Mouse (Mus musculus): ENCODE results near the gene Rpl15.
"Not testable (repeated sequence)": the region's sequence is repeated elsewhere in the genome, so short reads cannot be mapped to it uniquely, and the experiment has no call there.

Rpl15 gene

GRCm38 (mm10) chr14:18270529-18271441 lies at the start of gene Rpl15, which contains the start of gene Nkiras1:
TSS of gene Rpl15 (minus strand) at chr14:18271391.
TSS of gene Nkiras1 (plus strand) at chr14:18271136.
- DNase-seq: peak; percentile 99 to 100

- DNase-seq: no peak
Measured at GRCm38 (mm10) chr14:18317457-18318411, 46.5 kb upstream of the Rpl15 start.

GRCm38 (mm10) chr14:18304165-18304564 lies 33.0 kb upstream of the Rpl15 start:
- no peak for DNase-seq

- no peak for DNase-seq
Measured at GRCm38 (mm10) chr14:18303262-18303661, 32.1 kb upstream of the Rpl15 start.

- DNase-seq: no peak
Measured at GRCm38 (mm10) chr14:18302750-18303149, 31.6 kb upstream of the Rpl15 start.

GRCm38 (mm10) chr14:18301591-18301990 lies 30.4 kb upstream of the Rpl15 start:
- peak; percentile 11 to 40 for DNase-seq

- DNase-seq: no peak
Measured at GRCm38 (mm10) chr14:18300676-18301075, 29.5 kb upstream of the Rpl15 start.

GRCm38 (mm10) chr14:18298874-18299273 lies 27.7 kb upstream of the Rpl15 start:
- DNase-seq: no peak

GRCm38 (mm10) chr14:18297441-18297840 lies 26.2 kb upstream of the Rpl15 start:
- DNase-seq: no peak

- DNase-seq: no peak
Measured at GRCm38 (mm10) chr14:18292578-18292977, 21.4 kb upstream of the Rpl15 start.

GRCm38 (mm10) chr14:18292111-18292510 lies 20.9 kb upstream of the Rpl15 start:
- DNase-seq: no peak

- DNase-seq: no peak
Measured at GRCm38 (mm10) chr14:18287391-18287790, 16.2 kb upstream of the Rpl15 start.

- DNase-seq: no peak
Measured at GRCm38 (mm10) chr14:18286441-18286840, 15.2 kb upstream of the Rpl15 start.

- DNase-seq: no peak
Measured at GRCm38 (mm10) chr14:18285476-18285875, 14.3 kb upstream of the Rpl15 start.

- no peak for DNase-seq
Measured at GRCm38 (mm10) chr14:18284581-18284980, 13.4 kb upstream of the Rpl15 start.

- no peak for DNase-seq
Measured at GRCm38 (mm10) chr14:18280375-18280774, 9.2 kb upstream of the Rpl15 start.

GRCm38 (mm10) chr14:18274526-18274925 lies 3.3 kb upstream of the Rpl15 start:
- no peak for DNase-seq

GRCm38 (mm10) chr14:18271666-18272065 lies 475 bp upstream of the Rpl15 start:
- no peak for DNase-seq

- not testable (repeated sequence) for DNase-seq
Measured at GRCm38 (mm10) chr14:18269947-18270528, 1.2 kb downstream of the Rpl15 start.

GRCm38 (mm10) chr14:18263427-18263826 lies 7.8 kb downstream of the Rpl15 start:
- DNase-seq: no peak

- DNase-seq: no peak
Measured at GRCm38 (mm10) chr14:18261203-18261602, 10.0 kb downstream of the Rpl15 start.

GRCm38 (mm10) chr14:18242638-18243130 lies 28.5 kb downstream of the Rpl15 start:
- peak in 1 of 2 experiments; percentile 25 for DNase-seq

GRCm38 (mm10) chr14:18241786-18242185 lies 29.4 kb downstream of the Rpl15 start:
- DNase-seq: no peak

All from lung, postnatal 4 days (tissue).